Mouse (Mus musculus) cerebellum, adult 2 months (tissue): ENCODE measurements around the gene Sf3b5.

Experiments
- CTCF ChIP-seq: fragments of 200-500 bp; IDR thresholded peaks from 2 replicates; pipeline ENCODE4 v1.5.1; 2011; ENCODE audit warnings: low read depth, mild to moderate bottlenecking, control low read depth, low read length, moderate library complexity, borderline replicate concordance; ENCODE audit not compliant: insufficient read depth
- POLR2A ChIP-seq: fragments of 200-500 bp; IDR thresholded peaks from 2 replicates; pipeline ENCODE4 v1.6.1; 2011; ENCODE audit warnings: low read length, control low read depth, borderline replicate concordance; ENCODE audit not compliant: insufficient read depth

DNA sequence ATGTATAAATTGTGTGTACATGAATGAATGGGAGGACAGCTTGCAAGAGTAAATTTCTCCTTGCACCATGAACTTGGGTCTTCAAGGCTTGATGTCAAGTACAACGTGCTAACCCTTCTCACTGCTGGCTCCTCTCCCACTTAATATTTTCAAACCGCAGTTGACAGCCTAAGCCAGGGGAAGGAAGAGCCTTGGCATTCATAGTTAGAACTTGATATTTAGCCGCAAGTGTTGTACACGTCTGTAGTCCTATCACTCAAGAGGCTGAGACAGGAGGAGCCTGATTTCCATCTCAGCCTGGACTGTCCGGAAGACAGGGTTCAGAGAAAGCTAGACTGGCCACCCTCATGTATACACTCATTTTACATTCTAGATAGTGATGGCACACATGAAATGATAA, 22.6 kb downstream of the Sf3b5 start:
- TF ChIP-seq CTCF: no peak
- no peak for TF ChIP-seq POLR2A
